Mouse (Mus musculus) CH12.LX (cell line): ENCODE results near the gene Qk. TPM values are rescaled to one million over a fixed set of nuclear protein-coding genes. Genes with fewer than 3 reads are reported as not detected.

ENCODE experiments used
- DNase-seq: peaks from one replicate; pipeline ENCODE4 v3.0.0-alpha.2; 2013; ENCODE audit errors: extremely low read depth
- H3K27ac ChIP-seq: 2 replicates; pipeline ENCODE4 v1.5.1; 2012; ENCODE audit warnings: low read depth, mild to moderate bottlenecking, control low read depth, moderate library complexity; ENCODE audit not compliant: insufficient read depth
- H3K27me3 ChIP-seq: replicated peaks from 2 replicates; pipeline ENCODE3; 2012; ENCODE audit warnings: inconsistent platforms
- H3K36me3 ChIP-seq, 2 experiments: replicated peaks in 1 of 2; 2 replicates each; pipeline versions ENCODE3 to v1.6.1; 2012; ENCODE audit warnings: inconsistent platforms in 1 of 2, low read length in 1 of 2, mild to moderate bottlenecking in 1 of 2, mixed read lengths in 1 of 2, moderate library complexity in 1 of 2; ENCODE audit not compliant: control insufficient read depth in 1 of 2, insufficient read depth in 1 of 2
- H3K4me1 ChIP-seq, 2 experiments: 2 replicates each; pipeline ENCODE4 v1.6.1; 2012; ENCODE audit warnings: inconsistent platforms in 1 of 2, moderate library complexity in 1 of 2; ENCODE audit not compliant: insufficient read depth in 2 of 2, control insufficient read depth in 1 of 2
- H3K4me2 ChIP-seq: 2 replicates; pipeline ENCODE4 v1.6.1; 2012; ENCODE audit warnings: low read depth, mild to moderate bottlenecking, control low read depth; ENCODE audit not compliant: poor library complexity, insufficient read depth, severe bottlenecking
- H3K4me3 ChIP-seq, 3 experiments: fragments of 150-350 bp in 1 of 3; sonication (generic) in 1 of 3; replicated peaks in 1 of 3; 2 replicates each; pipeline versions ENCODE3 to v1.5.1; 2011 to 2012; ENCODE audit warnings: low read depth in 2 of 3, low read length in 2 of 3, mild to moderate bottlenecking in 2 of 3, moderate library complexity in 2 of 3, control low read depth in 1 of 3, improper control_type of control experiment in 1 of 3, inconsistent platforms in 1 of 3, mixed read lengths in 1 of 3; ENCODE audit not compliant: poor library complexity in 1 of 3
- H3K79me2 ChIP-seq: replicated peaks from 2 replicates; pipeline ENCODE4 v1.6.1; 2012; ENCODE audit warnings: mild to moderate bottlenecking, moderate library complexity; ENCODE audit not compliant: control insufficient read depth, poor library complexity, insufficient read depth, severe bottlenecking; ENCODE audit errors: extremely low read depth
- H3K9ac ChIP-seq: 2 replicates; pipeline ENCODE4 v1.6.1; 2012; ENCODE audit warnings: low read depth, mild to moderate bottlenecking, control low read depth, moderate library complexity; ENCODE audit not compliant: insufficient read depth
- H3K9me3 ChIP-seq: replicated peaks from 2 replicates; pipeline ENCODE3; 2012; ENCODE audit warnings: low read length, inconsistent platforms, mixed read lengths
- E2F4 ChIP-seq: IDR thresholded peaks from 2 replicates; pipeline ENCODE4 v1.6.1; 2011; ENCODE audit warnings: low read depth, low read length, improper control_type of control experiment; ENCODE audit not compliant: insufficient replicate concordance
- EP300 ChIP-seq: IDR thresholded peaks from 2 replicates; pipeline ENCODE4 v1.6.1; 2011; ENCODE audit warnings: low read length, improper control_type of control experiment
- ETS1 ChIP-seq: conservative IDR thresholded peaks from 2 replicates; pipeline ENCODE4 v1.6.1; 2012; ENCODE audit warnings: low read depth, mild to moderate bottlenecking, inconsistent platforms, low read length, improper control_type of control experiment, moderate library complexity
- HCFC1 ChIP-seq: IDR thresholded peaks from 2 replicates; pipeline ENCODE4 v1.6.1; 2012; ENCODE audit warnings: low read depth, mild to moderate bottlenecking, inconsistent platforms, low read length, improper control_type of control experiment
- IRF4 ChIP-seq: IDR thresholded peaks from 2 replicates; pipeline ENCODE4 v1.6.1; 2014; ENCODE audit warnings: low read depth, mild to moderate bottlenecking, inconsistent platforms, low read length, improper control_type of control experiment
- KAT2A ChIP-seq: IDR thresholded peaks from 2 replicates; pipeline ENCODE4 v1.6.1; 2012; ENCODE audit warnings: low read length, improper control_type of control experiment, inconsistent platforms; ENCODE audit not compliant: insufficient replicate concordance
- MAX ChIP-seq: IDR thresholded peaks from 2 replicates; pipeline ENCODE4 v1.6.1; 2011; ENCODE audit warnings: low read length, improper control_type of control experiment
- MEF2A ChIP-seq: IDR thresholded peaks from 2 replicates; pipeline ENCODE4 v1.6.1; 2014; ENCODE audit warnings: low read depth, mild to moderate bottlenecking, inconsistent platforms, low read length, improper control_type of control experiment, borderline replicate concordance
- POLR2AphosphoS2 ChIP-seq: IDR thresholded peaks from 2 replicates; pipeline ENCODE4 v1.6.1; 2011; ENCODE audit warnings: low read depth, low read length, improper control_type of control experiment
- RAD21 ChIP-seq: IDR thresholded peaks from 2 replicates; pipeline ENCODE4 v1.6.1; 2011; ENCODE audit warnings: low read depth, mild to moderate bottlenecking, low read length, improper control_type of control experiment, moderate library complexity
- RCOR1 ChIP-seq: conservative IDR thresholded peaks from 2 replicates; pipeline ENCODE4 v1.6.1; 2012; ENCODE audit warnings: low read depth, mild to moderate bottlenecking, inconsistent platforms, low read length, improper control_type of control experiment
- TBP ChIP-seq: conservative IDR thresholded peaks from 2 replicates; pipeline ENCODE4 v1.6.1; 2011; ENCODE audit warnings: low read depth, low read length, improper control_type of control experiment
- UBTF ChIP-seq: IDR thresholded peaks from 2 replicates; pipeline ENCODE4 v1.6.1; 2012; ENCODE audit warnings: low read depth, mild to moderate bottlenecking, inconsistent platforms, low read length, improper control_type of control experiment, moderate library complexity
- USF1 ChIP-seq: IDR thresholded peaks from 2 replicates; pipeline ENCODE4 v1.6.1; 2014; ENCODE audit warnings: low read depth, mild to moderate bottlenecking, inconsistent platforms, low read length, improper control_type of control experiment
- USF2 ChIP-seq: conservative IDR thresholded peaks from 2 replicates; pipeline ENCODE4 v1.6.1; 2011; ENCODE audit warnings: low read depth, low read length, improper control_type of control experiment
- ZC3H11A ChIP-seq: IDR thresholded peaks from 2 replicates; pipeline ENCODE4 v1.6.1; 2012; ENCODE audit warnings: low read depth, mild to moderate bottlenecking, inconsistent platforms, low read length, improper control_type of control experiment
- dilution Hi-C: fragments of 300-500 bp; cut with MboI; formaldehyde crosslinking; loops from 2 replicates; pipeline ENCODE4 v1.14.3; 2020; ENCODE audit warnings: low sequenced_read_pairs; ENCODE audit not compliant: extremely low pct_unique_long_range_greater_than_20kb, extremely low pct_ligation_motif_present
- in situ Hi-C: fragments of 300-500 bp; cut with MboI; formaldehyde crosslinking; loops from 3 replicates; pipeline ENCODE4 v1.14.3; 2019; ENCODE audit warnings: low sequenced_read_pairs, low pct_ligation_motif_present, low pct_unique_long_range_greater_than_20kb, mixed read lengths
- polyA plus RNA-seq: library from polyadenylated mRNA; unstranded; fragments of >175 nt; gene quantifications from 2 replicates; pipeline ENCODE4 v1.2.1, GENCODE M21; 2012; ENCODE audit warnings: low read depth; ENCODE audit not compliant: insufficient read length
- total RNA-seq, 2 experiments: library from RNA; depleted of rRNA; stranded (reverse); fragments of 300-350 nt in 1 of 2; fragments of >200 nt in 1 of 2; gene quantifications; 2 replicates each; pipeline ENCODE4 v1.2.3; 2012 to 2014

Gene Qk
- total and polyA plus RNA-seq, 3 experiments = 22.2 to 51.4 (median 29.3) TPM

- dilution Hi-C loops (no loop called here), in situ Hi-C loops (no loop called here)
- Histone ChIP-seq H3K36me3 (no peaks in the 10 kb centered on the region), H3K27me3 (no peaks in the 10 kb centered on the region), H3K4me2 (no peak overlapping the region), H3K4me3 (no peak overlapping the region), H3K4me1 (peaks cover 0 to 4% of the 10 kb centered on the region in 2 experiments; a peak in 2 of 4 replicates), H3K9me3 (no peaks in the 10 kb centered on the region), H3K79me2 (no peaks in the 10 kb centered on the region), H3K9ac (no peak overlapping the region), H3K27ac (no peak overlapping the region)
- TF ChIP-seq MEF2A (no peak), KAT2A (no peak), E2F4 (no peak), HCFC1 (no peak), ZC3H11A (no peak), IRF4 (no peak), UBTF (no peak), USF2 (no peak), RAD21 (no peak), TBP (no peak), MAX (no peak), RCOR1 (no peak)
- no peak for DNase-seq
Observed at GRCm38 (mm10) chr17:10365501-10366482, 46.1 kb upstream of the Qk start.

- Histone ChIP-seq H3K4me3 (no peak overlapping the region), H3K27ac (no peak overlapping the region), H3K9me3 (no peaks in the 10 kb centered on the region), H3K27me3 (no peaks in the 10 kb centered on the region), H3K4me1 (no peaks in the 10 kb centered on the region), H3K79me2 (no peaks in the 10 kb centered on the region), H3K9ac (no peak overlapping the region), H3K4me2 (no peak overlapping the region), H3K36me3 (no peaks in the 10 kb centered on the region)
- TF ChIP-seq EP300 = no peak
- TF ChIP-seq E2F4 = no peak
- no peak for TF ChIP-seq POLR2AphosphoS2
- no peak for TF ChIP-seq ETS1
- TF ChIP-seq KAT2A = no peak
- no peak for TF ChIP-seq USF1
- TF ChIP-seq MEF2A = no peak
- in situ Hi-C loops = no loop called here
- DNase-seq = no peak
- dilution Hi-C loops = no loop called here
Observed at GRCm38 (mm10) chr17:10363151-10363550, 43.5 kb upstream of the Qk start.
